Mouse (Mus musculus) spleen, postnatal 14 days (tissue): ENCODE data around the gene Fat1.

Experiments
- DNase-seq, 2 experiments: peaks; one replicate each; pipeline ENCODE4 v3.0.0; 2021 to 2022; ENCODE audit warnings: low spot score in 2 of 2

The Fat1 gene

GRCm38 (mm10) chr8:45002686-45003085 lies 67.4 kb downstream of the Fat1 start:
- no peak for DNase-seq

GRCm38 (mm10) chr8:45004021-45004420 lies 68.8 kb downstream of the Fat1 start:
- DNase-seq = no peak

- no peak for DNase-seq
Measured at GRCm38 (mm10) chr8:45010685-45011084, 75.4 kb downstream of the Fat1 start.

GRCm38 (mm10) chr8:45011774-45012173 lies 76.5 kb downstream of the Fat1 start:
- DNase-seq = no peak

GRCm38 (mm10) chr8:45013852-45014251 lies 78.6 kb downstream of the Fat1 start:
- DNase-seq = no peak

GRCm38 (mm10) chr8:45014498-45015067 lies 79.3 kb downstream of the Fat1 start:
- DNase-seq = no peak

GRCm38 (mm10) chr8:45015876-45016275 lies 80.6 kb downstream of the Fat1 start:
- no peak for DNase-seq

GRCm38 (mm10) chr8:45019241-45019640 lies 84.0 kb downstream of the Fat1 start:
- DNase-seq = no peak

GRCm38 (mm10) chr8:45021171-45021570 lies 85.9 kb downstream of the Fat1 start:
- DNase-seq = no peak

GRCm38 (mm10) chr8:45021911-45022665 lies 86.8 kb downstream of the Fat1 start:
- no peak for DNase-seq

GRCm38 (mm10) chr8:45028081-45028497 lies 92.8 kb downstream of the Fat1 start:
- DNase-seq = no peak

- no peak for DNase-seq
Measured at GRCm38 (mm10) chr8:45038350-45038749, 103.1 kb downstream of the Fat1 start.

GRCm38 (mm10) chr8:45044160-45044559 lies 108.9 kb downstream of the Fat1 start:
- DNase-seq = no peak

GRCm38 (mm10) chr8:45050451-45050850 lies 115.2 kb downstream of the Fat1 start:
- DNase-seq = no peak

- DNase-seq = no peak
Measured at GRCm38 (mm10) chr8:45051236-45051635, 116.0 kb downstream of the Fat1 start.

GRCm38 (mm10) chr8:45052205-45052604 lies 117.0 kb downstream of the Fat1 start:
- DNase-seq = no peak

- no peak for DNase-seq
Measured at GRCm38 (mm10) chr8:45052618-45053017, 117.4 kb downstream of the Fat1 start.

- DNase-seq = no peak
Measured at GRCm38 (mm10) chr8:45055500-45055899, 120.3 kb downstream of the Fat1 start.

- DNase-seq = no peak
Measured at GRCm38 (mm10) chr8:45056810-45057209, 121.6 kb downstream of the Fat1 start.

GRCm38 (mm10) chr8:45060083-45060482 lies 124.8 kb downstream of the Fat1 start:
- DNase-seq = no peak

GRCm38 (mm10) chr8:45062311-45062710 lies 127.1 kb downstream of the Fat1 start:
- no peak for DNase-seq

- DNase-seq = no peak
Measured at GRCm38 (mm10) chr8:45062982-45063924, 128.0 kb downstream of the Fat1 start.
